Mouse (Mus musculus): Measurements from ENCODE around the gene Pnisr. TPM values are rescaled to one million over a fixed set of nuclear protein-coding genes. Genes with fewer than 3 reads are reported as not detected.

Gene Pnisr
- 10 to 100 TPM; 27.8 to 35.5 TPM for total RNA-seq (2021)

- intact Hi-C loops (cut with DNase I): loop anchor here (1.0 kb wide), 1 partner anchor 105 kb away; no protein-coding TSS in a partner anchor
- peak; percentile 86 for DNase-seq (ENCODE audit: low spot score)
Measured at GRCm38 (mm10) chr4:21847481-21848286, at the start of gene Pnisr. Pnisr (plus strand) TSS chr4:21847583.

GRCm38 (mm10) chr4:21801013-21801412, 46.4 kb upstream of the Pnisr start:
- DNase-seq (ENCODE audit: low spot score): no peak
- intact Hi-C loops (cut with DNase I): no loop called here

GRCm38 (mm10) chr4:21801620-21802019, 45.8 kb upstream of the Pnisr start:
- intact Hi-C loops (cut with DNase I): no loop called here

GRCm38 (mm10) chr4:21807204-21807603, 40.2 kb upstream of the Pnisr start:
- intact Hi-C loops (cut with DNase I): no loop called here
- no peak for DNase-seq (ENCODE audit: low spot score)

More at GRCm38 (mm10) chr4:21801620-21802019, 45.8 kb upstream of the Pnisr start:
- DNase-seq (ENCODE audit: low spot score): no peak

- intact Hi-C loops (cut with DNase I): loop anchor here (10.0 kb wide), 1 partner anchor 376 kb away; no protein-coding TSS in a partner anchor
- no peak for DNase-seq (ENCODE audit: low spot score)
Measured at GRCm38 (mm10) chr4:21810608-21811007, 36.8 kb upstream of the Pnisr start.

GRCm38 (mm10) chr4:21812635-21813034, 34.7 kb upstream of the Pnisr start:
- intact Hi-C loops (cut with DNase I): loop anchor here (2.0 to 10.0 kb wide), 2 partner anchors 276 to 378 kb away; no protein-coding TSS in a partner anchor
- no peak for DNase-seq (ENCODE audit: low spot score)

GRCm38 (mm10) chr4:21814029-21814428, 33.4 kb upstream of the Pnisr start:
- intact Hi-C loops (cut with DNase I): loop anchor here (10.0 kb wide), 1 partner anchor 379 kb away; no protein-coding TSS in a partner anchor
- no peak for DNase-seq (ENCODE audit: low spot score)

GRCm38 (mm10) chr4:21826616-21827015, 20.8 kb upstream of the Pnisr start:
- no peak for DNase-seq (ENCODE audit: low spot score)
- intact Hi-C loops (cut with DNase I): no loop called here

GRCm38 (mm10) chr4:21832844-21833243, 14.5 kb upstream of the Pnisr start:
- intact Hi-C loops (cut with DNase I): no loop called here
- no peak for DNase-seq (ENCODE audit: low spot score)

GRCm38 (mm10) chr4:21848287-21848630, 876 bp downstream of the Pnisr start:
- intact Hi-C loops (cut with DNase I): no loop called here
- peak; percentile 75 for DNase-seq (ENCODE audit: low spot score)

GRCm38 (mm10) chr4:21857481-21857880, 10.1 kb downstream of the Pnisr start:
- no peak for DNase-seq (ENCODE audit: low spot score)
- intact Hi-C loops (cut with DNase I): no loop called here

GRCm38 (mm10) chr4:21865226-21865625, 17.8 kb downstream of the Pnisr start:
- intact Hi-C loops (cut with DNase I): no loop called here

GRCm38 (mm10) chr4:21878776-21879175, 31.4 kb downstream of the Pnisr start:
- intact Hi-C loops (cut with DNase I): loop anchor here (2.0 to 5.0 kb wide), 2 partner anchors 26 to 151 kb away; partner anchors contain the start of gene Ccnc
- DNase-seq (ENCODE audit: low spot score): no peak

More at GRCm38 (mm10) chr4:21865226-21865625, 17.8 kb downstream of the Pnisr start:
- no peak for DNase-seq (ENCODE audit: low spot score)

- DNase-seq (ENCODE audit: low spot score): peak; percentile 61
- intact Hi-C loops (cut with DNase I): loop anchor here (2.0 to 5.0 kb wide), 2 partner anchors 27 to 152 kb away; partner anchors contain the start of gene Ccnc
Measured at GRCm38 (mm10) chr4:21879565-21880220, 32.3 kb downstream of the Pnisr start, which contains the start of gene Coq3. Coq3 (plus strand) TSS chr4:21879673.

GRCm38 (mm10) chr4:21882806-21883205, 35.4 kb downstream of the Pnisr start:
- no peak for DNase-seq (ENCODE audit: low spot score)
- intact Hi-C loops (cut with DNase I): no loop called here

GRCm38 (mm10) chr4:21885831-21886230, 38.4 kb downstream of the Pnisr start:
- intact Hi-C loops (cut with DNase I): no loop called here
- DNase-seq (ENCODE audit: low spot score): no peak

Other genes with a start within 250 kb of the Pnisr start
- not detected for gene Prdm13, start 161.6 kb upstream of the Pnisr start, total RNA-seq (2021)
- 10 to 100 TPM; 14.4 to 17.9 TPM for gene Ccnc, start 119.9 kb upstream of the Pnisr start, total RNA-seq (2021)
- gene Usp45, start 80.4 kb upstream of the Pnisr start, total RNA-seq (2021): 10 to 100 TPM; 11.3 to 14.7 TPM
- 10 to 100 TPM; 17.5 to 19.4 TPM for gene Tstd3, start 80.4 kb upstream of the Pnisr start, total RNA-seq (2021)
- gene Coq3, start 32.1 kb downstream of the Pnisr start, total RNA-seq (2021): 10 to 100 TPM; 35.0 to 37.1 TPM
- 1 to 10 TPM in 1 of 2 experiments, under 1 TPM in 1; 0.89 to 1.1 TPM for gene Faxc, start 83.7 kb downstream of the Pnisr start, total RNA-seq (2021)